27 mouse cellular contexts compared by ENCODE assay signal in genomic region chr5:84142138-84142537, GRCm38 (mm10).
"Had no signal": no experiment of that assay in that cellular context is flagged by ENCODE, and none has a peak within 500 bp of the region (broad histone marks: within the 10 kb centered on the region; RNA-seq: fewer than 3 reads in every experiment).

No protein-coding gene starts in this region.

- H3K4me1 ChIP-seq: heart, embryonic 13.5 days; heart, embryonic 15.5 days; intestine, embryonic 15.5 days; limb, embryonic 13.5 days; limb, embryonic 15.5 days; liver, embryonic 12.5 days had no signal

- H3K4me3 ChIP-seq: heart, adult 2 months; heart, embryonic 13.5 days; heart, embryonic 15.5 days; intestine, embryonic 15.5 days; layer of hippocampus, adult 2 months; limb, embryonic 13.5 days; limb, embryonic 15.5 days; liver, embryonic 12.5 days had no signal

- ATAC-seq: hindbrain, embryonic 16.5 days; inflammation-experienced regulatory T-cells, adult 6 months; intestine, embryonic 15.5 days; intestine, postnatal 0 days; liver, embryonic 12.5 days had no signal

- H3K27ac ChIP-seq: heart, adult 2 months; heart, embryonic 13.5 days; heart, embryonic 15.5 days; hindbrain, embryonic 14.5 days; intestine, embryonic 15.5 days; layer of hippocampus, adult 2 months; limb, embryonic 13.5 days; limb, embryonic 15.5 days; liver, embryonic 12.5 days; liver, embryonic 14.5 days had no signal

- H3K27me3 ChIP-seq: heart, embryonic 13.5 days; heart, embryonic 15.5 days; intestine, embryonic 15.5 days; limb, embryonic 13.5 days; limb, embryonic 15.5 days; liver, embryonic 12.5 days had no signal

- H3K9me3 ChIP-seq: heart, embryonic 13.5 days; heart, embryonic 15.5 days; intestine, embryonic 15.5 days; limb, embryonic 13.5 days; limb, embryonic 15.5 days; liver, embryonic 12.5 days had no signal

- H3K4me2 ChIP-seq: heart, embryonic 11.5 days; heart, embryonic 13.5 days; heart, embryonic 15.5 days; hindbrain, embryonic 14.5 days; intestine, embryonic 15.5 days; limb, embryonic 13.5 days; limb, embryonic 15.5 days; liver, embryonic 12.5 days had no signal

- DNase-seq: gastrocnemius, postnatal 14 days; gastrocnemius, postnatal 36 days; heart, adult 11 months; heart, adult 2 months; heart, postnatal 14 days; heart, postnatal 36 days; kidney, adult 18-20 months; kidney, adult 8-10 months; kidney, postnatal 10 days; kidney, postnatal 25 days; kidney, postnatal 4 days; layer of hippocampus, adult 9-11 months; layer of hippocampus, postnatal 36 days; left cerebral cortex, postnatal 4 days had no signal

- H3K36me3 ChIP-seq: heart, embryonic 13.5 days; heart, embryonic 15.5 days; intestine, embryonic 15.5 days; limb, embryonic 13.5 days; limb, embryonic 15.5 days; liver, embryonic 12.5 days had no signal

- H3K9ac ChIP-seq: heart, embryonic 13.5 days; heart, embryonic 15.5 days; hindbrain, embryonic 14.5 days; intestine, embryonic 15.5 days; limb, embryonic 13.5 days; limb, embryonic 15.5 days; liver, embryonic 12.5 days; liver, embryonic 14.5 days had no signal
